Mouse (Mus musculus): ENCODE data around the gene Napepld. TPM values are rescaled to one million over a fixed set of nuclear protein-coding genes. Genes with fewer than 3 reads are reported as not detected.
"Not testable (repeated sequence)": the region's sequence is repeated elsewhere in the genome, so short reads cannot be mapped to it uniquely, and the experiment has no call there.

The Napepld gene
- polyA plus RNA-seq, 1 experiment from 2014 or later: 2.1 TPM

DNA sequence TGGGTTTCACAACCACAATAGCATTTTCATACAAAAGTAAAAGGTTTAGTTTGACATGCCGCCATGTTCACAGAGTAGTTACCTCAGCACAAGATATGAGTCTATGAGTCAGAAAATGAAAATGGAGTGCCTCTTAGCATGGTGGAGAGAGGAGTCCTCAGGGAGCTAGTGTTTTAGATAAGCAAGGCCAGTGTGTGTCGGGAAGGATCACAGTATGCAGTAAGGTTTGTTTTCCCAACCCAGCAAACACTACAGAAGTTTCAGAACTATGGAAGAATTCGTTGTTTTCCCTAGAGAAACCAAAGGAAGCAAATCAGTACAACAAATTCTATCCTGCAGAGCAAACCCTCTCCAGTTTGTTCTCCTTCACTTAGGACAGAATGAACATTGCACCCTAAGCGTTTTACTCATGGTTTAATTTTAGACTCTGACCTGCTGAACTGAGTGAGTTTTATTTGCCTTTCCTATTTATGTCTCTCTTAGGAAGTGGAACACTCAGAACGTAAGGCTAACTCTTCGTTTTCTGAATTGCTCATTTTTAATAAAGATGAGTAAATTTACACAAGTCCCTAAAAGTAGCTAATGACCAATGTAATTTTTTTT lies 1.8 kb upstream of the Napepld start:
- no peak for ATAC-seq (ENCODE audit: low FRiP score)
- no peak overlapping the region for H3K27ac ChIP-seq (replicated peaks)
- no peak overlapping the region for H3K9ac ChIP-seq (replicated peaks)
- H3K4me3 ChIP-seq (replicated peaks): no peak overlapping the region
- WGBS: 88% methylated on average over 6 of the region's 6 CpGs
- H3K9me3 ChIP-seq (replicated peaks): no peaks in the 10 kb centered on the region
- H3K4me1 ChIP-seq: peaks cover 5% of the 10 kb centered on the region; the same call in 1 of the 2 replicates
- no peaks in the 10 kb centered on the region for H3K27me3 ChIP-seq (replicated peaks)
- H3K36me3 ChIP-seq: no peaks in the 10 kb centered on the region
- H3K4me2 ChIP-seq: no peak overlapping the region

DNA sequence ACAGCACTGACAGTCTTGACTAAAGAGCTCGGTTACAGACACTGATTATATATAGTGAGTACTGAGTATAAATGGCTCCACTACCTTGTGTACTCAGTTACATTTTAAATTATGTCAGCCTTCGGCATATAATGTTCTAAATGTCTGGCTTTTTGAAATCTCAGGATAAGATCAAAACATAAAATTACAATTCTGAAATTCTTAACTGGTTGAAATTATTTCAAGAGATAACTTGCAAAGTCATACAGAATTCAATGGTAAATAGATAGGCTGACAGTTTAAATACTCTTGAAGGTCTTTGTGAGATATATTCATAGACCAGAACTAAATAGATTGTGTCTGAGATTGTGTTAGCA lies 791 bp upstream of the Napepld start:
- no peak for ATAC-seq (ENCODE audit: low FRiP score)
- Histone ChIP-seq H3K9me3 (replicated peaks) (no peaks in the 10 kb centered on the region), H3K4me1 (peaks cover 7% of the 10 kb centered on the region; the same call in 1 of the 2 replicates), H3K27ac (replicated peaks) (peak overlapping the region; percentile 99), H3K27me3 (replicated peaks) (no peaks in the 10 kb centered on the region), H3K4me2 (peak overlapping the region; percentile 63), H3K4me3 (replicated peaks) (peak overlapping the region; percentile 72), H3K36me3 (no peaks in the 10 kb centered on the region), H3K9ac (replicated peaks) (peak overlapping the region; percentile 97)
- WGBS: 37% methylated on average over 2 of the region's 2 CpGs

DNA sequence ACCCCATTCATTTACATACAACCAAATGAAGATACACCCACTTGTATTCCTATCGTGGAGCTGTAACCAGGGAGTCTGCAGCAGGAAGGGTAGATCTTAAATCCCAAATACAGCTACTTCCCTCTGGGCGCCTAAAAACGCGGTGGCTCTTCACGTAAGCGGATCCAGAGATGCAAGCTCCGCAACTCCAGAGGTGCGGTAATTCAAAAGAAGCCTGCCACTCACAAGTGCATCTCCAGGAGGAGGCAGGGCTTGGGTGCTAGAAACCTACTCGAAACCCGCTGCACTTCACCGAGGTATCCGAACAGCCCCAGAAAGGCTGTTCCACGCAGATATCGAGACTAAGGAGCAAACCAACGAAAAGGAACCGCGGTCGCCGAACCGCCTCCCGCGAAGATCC lies 262 bp downstream of the Napepld start:
- Histone ChIP-seq H3K4me1 (peaks cover 7% of the 10 kb centered on the region; the same call in 1 of the 2 replicates), H3K27me3 (replicated peaks) (no peaks in the 10 kb centered on the region), H3K36me3 (no peaks in the 10 kb centered on the region), H3K9me3 (replicated peaks) (no peaks in the 10 kb centered on the region), H3K4me3 (replicated peaks) (peak overlapping the region; percentile 72), H3K9ac (replicated peaks) (peak overlapping the region; percentile 58), H3K4me2 (peak overlapping the region; percentile 63), H3K27ac (replicated peaks) (peak overlapping the region; percentile 99)
- peak; percentile 80 for ATAC-seq (ENCODE audit: low FRiP score)
- WGBS: under 1% methylated on average over 22 of the region's 22 CpGs

DNA sequence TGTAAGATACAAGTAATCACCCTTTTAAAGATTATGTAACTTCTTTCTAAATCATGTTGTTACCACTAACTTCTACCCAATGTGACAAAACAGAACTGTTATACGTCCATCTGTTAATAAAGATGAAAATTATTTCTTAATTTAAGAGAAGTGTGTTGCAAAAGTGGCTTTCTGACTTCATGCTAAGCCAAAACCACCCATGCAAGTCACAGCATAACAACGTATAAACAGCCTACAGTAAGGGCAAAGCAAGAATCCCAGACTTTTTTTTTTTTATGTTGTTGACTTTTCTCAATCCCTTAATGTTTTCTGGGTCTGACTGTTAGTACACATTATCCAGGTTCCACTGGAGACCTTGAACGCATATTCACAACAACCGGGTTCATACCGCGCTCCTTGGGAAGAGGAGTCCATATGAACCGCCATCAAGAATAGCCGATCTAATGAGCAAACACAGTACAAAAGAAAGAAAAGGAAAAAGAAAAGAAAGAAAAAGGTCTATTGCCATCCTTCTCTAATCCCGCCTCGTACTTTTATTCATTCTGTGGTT lies 849 bp downstream of the Napepld start:
- peak overlapping the region; percentile 58 for H3K9ac ChIP-seq (replicated peaks)
- no peak for ATAC-seq (ENCODE audit: low FRiP score)
- H3K36me3 ChIP-seq: no peaks in the 10 kb centered on the region
- peaks cover 7% of the 10 kb centered on the region; the same call in 1 of the 2 replicates for H3K4me1 ChIP-seq
- 10% methylated on average over 10 of the region's 10 CpGs for WGBS
- peak overlapping the region; percentile 99; the same call in 1 of the 2 replicates for H3K27ac ChIP-seq (replicated peaks)
- no peaks in the 10 kb centered on the region for H3K9me3 ChIP-seq (replicated peaks)
- H3K27me3 ChIP-seq (replicated peaks): no peaks in the 10 kb centered on the region
- peak overlapping the region; percentile 72 for H3K4me3 ChIP-seq (replicated peaks)
- peak overlapping the region; percentile 63 for H3K4me2 ChIP-seq

DNA sequence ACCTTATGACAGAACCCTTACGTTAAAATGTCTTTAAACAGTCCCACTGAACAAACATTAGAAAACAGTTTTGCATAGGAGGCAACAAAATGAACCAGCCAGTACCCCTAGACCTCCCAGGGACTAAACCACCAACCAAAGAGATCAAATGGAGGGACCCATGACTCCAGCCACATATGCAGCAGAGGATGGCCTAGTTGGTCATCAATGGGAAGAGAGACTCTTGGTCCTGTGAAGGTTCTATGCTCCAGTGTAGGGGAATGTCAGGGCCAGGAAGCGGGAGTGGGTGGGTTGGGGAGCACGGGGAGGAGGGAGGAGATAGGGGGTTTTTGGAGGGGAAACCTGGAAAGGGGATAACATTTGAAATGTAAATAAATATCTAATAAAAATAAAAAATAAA lies 1.6 kb downstream of the Napepld start:
- not testable (repeated sequence) for H3K36me3 ChIP-seq; ATAC-seq (ENCODE audit: low FRiP score); H3K9me3 ChIP-seq (replicated peaks); H3K4me3 ChIP-seq (replicated peaks); H3K27me3 ChIP-seq (replicated peaks); H3K4me1 ChIP-seq; H3K27ac ChIP-seq (replicated peaks); H3K9ac ChIP-seq (replicated peaks)
- 90% methylated on average over 3 of the region's 3 CpGs for WGBS
- H3K4me2 ChIP-seq: peak overlapping the region; percentile 22; the same call in 1 of the 2 replicates

DNA sequence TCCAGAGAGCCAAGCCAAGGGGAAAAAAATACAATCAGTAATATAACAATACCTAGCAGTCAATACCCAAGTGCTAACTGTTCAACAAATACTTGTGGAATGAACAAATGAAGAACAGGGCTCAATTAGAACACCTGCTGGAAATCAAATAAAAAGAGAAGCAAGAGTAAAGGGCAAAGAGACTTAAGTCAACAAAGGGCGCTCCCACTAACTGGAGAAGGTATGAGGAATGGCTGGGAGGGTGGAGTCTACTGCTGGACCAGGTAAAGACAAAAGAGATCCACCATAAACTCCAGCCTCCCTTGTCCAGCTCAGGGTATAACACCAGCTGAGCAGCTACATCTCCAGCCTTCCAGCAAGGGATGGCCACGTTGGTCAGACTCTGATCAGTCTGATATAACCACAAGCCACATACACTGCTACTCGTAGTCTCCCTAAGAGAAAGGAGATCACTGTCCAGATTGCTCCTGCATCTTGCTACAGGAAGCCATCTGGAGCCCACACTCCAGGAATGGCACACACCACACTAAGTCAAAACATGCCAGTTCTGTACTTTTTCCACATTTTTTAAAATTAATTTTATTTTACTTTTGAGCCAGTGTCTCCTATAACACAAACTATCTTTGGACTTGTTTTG lies 6.2 kb downstream of the Napepld start:
- H3K4me3 ChIP-seq (replicated peaks): no peak overlapping the region
- no peaks in the 10 kb centered on the region for H3K27me3 ChIP-seq (replicated peaks)
- peaks cover 4% of the 10 kb centered on the region; the same call in 1 of the 2 replicates for H3K4me1 ChIP-seq
- H3K9me3 ChIP-seq (replicated peaks): no peaks in the 10 kb centered on the region
- no peak overlapping the region for H3K9ac ChIP-seq (replicated peaks)
- ATAC-seq (ENCODE audit: low FRiP score): no peak
- H3K4me2 ChIP-seq: no peak overlapping the region
- H3K36me3 ChIP-seq: no peaks in the 10 kb centered on the region
- H3K27ac ChIP-seq (replicated peaks): no peak overlapping the region
- 84% methylated on average over 3 of the region's 3 CpGs for WGBS

DNA sequence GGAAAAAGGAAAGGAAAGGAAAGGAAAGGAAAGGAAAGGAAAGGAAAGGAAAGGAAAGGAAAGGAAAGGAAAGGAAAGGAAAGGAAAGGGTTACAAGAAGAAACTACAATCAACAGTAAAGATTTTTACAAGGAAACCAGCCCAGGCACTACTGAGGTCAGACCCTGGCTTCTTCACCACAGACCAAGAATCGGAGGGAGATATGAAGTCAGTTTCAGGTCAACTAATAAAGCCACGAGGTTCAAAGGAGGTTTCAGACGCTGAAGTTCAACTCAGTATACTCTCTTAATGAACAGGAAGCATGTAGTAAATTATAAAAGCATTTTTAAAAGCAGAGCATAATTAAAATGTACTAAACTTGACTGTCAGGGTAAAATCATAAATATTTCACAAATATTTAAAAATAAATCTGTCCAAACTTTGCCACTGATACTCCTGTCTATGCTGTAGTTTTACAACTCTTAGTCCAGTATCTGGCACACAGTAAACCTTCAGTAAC lies 7.8 kb downstream of the Napepld start:
- WGBS: 85% methylated on average over 3 of the region's 3 CpGs
- H3K4me2 ChIP-seq: no peak overlapping the region
- no peak for ATAC-seq (ENCODE audit: low FRiP score)

DNA sequence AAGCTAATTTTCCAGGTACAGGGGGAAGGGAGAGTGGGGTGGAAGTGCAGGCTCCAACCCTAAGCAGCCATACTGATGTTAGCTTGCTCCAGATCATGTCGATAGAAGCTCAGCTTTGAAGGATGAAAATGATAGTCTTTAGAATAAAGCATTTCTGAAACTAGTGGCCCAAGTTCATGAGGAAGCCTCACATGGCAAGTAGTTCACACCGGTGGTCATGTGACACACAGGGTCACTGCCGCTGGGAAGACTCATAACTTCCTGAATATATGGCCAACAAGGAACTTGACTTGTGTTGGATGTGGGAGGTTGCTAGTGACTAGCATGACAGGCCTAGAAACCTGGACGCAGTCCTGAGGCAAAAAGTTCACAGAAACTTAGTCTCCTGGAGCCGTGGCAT lies 9.0 kb downstream of the Napepld start:
- Histone ChIP-seq H3K27ac (replicated peaks) (no peak overlapping the region), H3K9ac (replicated peaks) (no peak overlapping the region), H3K4me1 (no peaks in the 10 kb centered on the region), H3K9me3 (replicated peaks) (no peaks in the 10 kb centered on the region), H3K36me3 (no peaks in the 10 kb centered on the region), H3K4me3 (replicated peaks) (no peak overlapping the region), H3K27me3 (replicated peaks) (no peaks in the 10 kb centered on the region), H3K4me2 (no peak overlapping the region)
- 96% methylated on average over 5 of the region's 5 CpGs for WGBS
- no peak for ATAC-seq (ENCODE audit: low FRiP score)

More for the DNA sequence above, 7.8 kb downstream of the Napepld start:
- Histone ChIP-seq H3K9ac (replicated peaks) (no peak overlapping the region), H3K9me3 (replicated peaks) (no peaks in the 10 kb centered on the region), H3K4me1 (peaks cover 4% of the 10 kb centered on the region; the same call in 1 of the 2 replicates), H3K27me3 (replicated peaks) (no peaks in the 10 kb centered on the region), H3K27ac (replicated peaks) (no peak overlapping the region), H3K36me3 (no peaks in the 10 kb centered on the region), H3K4me3 (replicated peaks) (no peak overlapping the region)

DNA sequence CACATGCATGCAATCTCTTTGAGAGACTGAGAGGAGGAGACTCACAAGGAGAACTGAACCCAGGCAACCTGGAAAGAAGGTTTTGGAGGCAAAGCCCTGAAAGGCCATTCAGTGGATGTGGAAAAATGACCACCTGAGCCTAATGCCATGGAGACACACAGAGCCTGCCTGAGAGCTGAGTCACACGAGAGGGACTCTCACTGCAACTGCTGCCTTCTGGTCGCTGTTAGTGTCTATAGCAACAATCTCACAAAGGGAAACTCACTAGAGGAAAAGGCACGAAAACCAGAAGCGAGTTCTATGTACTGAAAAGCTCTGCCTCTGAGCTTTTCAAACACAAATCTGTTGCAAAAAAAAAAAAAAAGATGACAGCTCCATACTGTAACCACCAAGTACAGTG lies 14.2 kb downstream of the Napepld start:
- 62% methylated on average over 4 of the region's 4 CpGs for WGBS
- ATAC-seq (ENCODE audit: low FRiP score): no peak
- Histone ChIP-seq H3K4me2 (no peak overlapping the region), H3K36me3 (no peaks in the 10 kb centered on the region), H3K9me3 (replicated peaks) (no peaks in the 10 kb centered on the region), H3K27me3 (replicated peaks) (no peaks in the 10 kb centered on the region), H3K4me3 (replicated peaks) (no peak overlapping the region), H3K27ac (replicated peaks) (no peak overlapping the region), H3K9ac (replicated peaks) (no peak overlapping the region), H3K4me1 (no peaks in the 10 kb centered on the region)

DNA sequence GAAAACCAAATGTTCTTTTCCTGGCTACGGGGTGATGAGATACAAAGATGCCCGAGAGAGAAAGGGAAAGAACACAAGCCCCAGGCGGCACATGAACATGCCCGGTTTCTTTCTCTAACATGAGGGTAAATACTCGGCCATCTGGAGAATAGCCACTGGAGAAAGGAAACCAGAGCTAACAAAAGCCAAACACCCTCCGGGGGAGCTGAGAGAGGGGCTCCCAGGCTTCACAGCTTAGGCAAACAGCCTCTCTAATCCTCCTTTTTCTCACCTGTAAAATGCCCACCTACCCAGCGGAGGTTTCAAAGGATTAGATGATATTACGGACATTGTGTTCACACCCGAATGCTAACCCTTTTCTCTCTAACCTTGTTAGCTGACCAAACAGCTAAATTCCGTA lies 16.2 kb downstream of the Napepld start:
- 84% methylated on average over 10 of the region's 10 CpGs for WGBS
- Histone ChIP-seq H3K9ac (replicated peaks) (no peak overlapping the region), H3K36me3 (no peaks in the 10 kb centered on the region), H3K9me3 (replicated peaks) (no peaks in the 10 kb centered on the region), H3K4me1 (no peaks in the 10 kb centered on the region), H3K4me3 (replicated peaks) (no peak overlapping the region), H3K27me3 (replicated peaks) (no peaks in the 10 kb centered on the region), H3K4me2 (no peak overlapping the region), H3K27ac (replicated peaks) (no peak overlapping the region)
- no peak for ATAC-seq (ENCODE audit: low FRiP score)

DNA sequence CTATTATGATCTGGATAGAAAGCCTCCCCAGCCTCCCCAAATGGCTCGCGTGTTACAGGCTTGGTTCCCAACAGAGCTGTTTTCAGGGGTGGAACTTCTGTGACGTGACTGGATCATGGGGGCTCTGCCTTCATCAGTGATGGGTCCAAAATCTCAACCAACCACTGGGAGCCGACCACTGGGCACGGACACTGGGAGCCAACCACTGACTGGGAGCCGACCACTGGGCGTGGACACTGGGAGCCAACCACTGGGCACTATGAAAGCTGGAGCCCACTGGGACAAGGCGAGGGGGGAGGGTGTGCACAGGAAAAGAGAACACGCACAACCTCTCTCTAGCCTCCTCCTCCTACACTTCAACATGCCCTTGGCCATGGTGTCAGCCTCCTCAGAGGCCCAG lies 17.4 kb downstream of the Napepld start:
- no peak overlapping the region for H3K4me2 ChIP-seq
- H3K4me1 ChIP-seq: no peaks in the 10 kb centered on the region
- no peak overlapping the region for H3K9ac ChIP-seq (replicated peaks)
- H3K27me3 ChIP-seq (replicated peaks): no peaks in the 10 kb centered on the region
- no peaks in the 10 kb centered on the region for H3K9me3 ChIP-seq (replicated peaks)
- H3K36me3 ChIP-seq: no peaks in the 10 kb centered on the region
- WGBS: 91% methylated on average over 9 of the region's 9 CpGs
- ATAC-seq (ENCODE audit: low FRiP score): no peak
- H3K27ac ChIP-seq (replicated peaks): no peak overlapping the region
- H3K4me3 ChIP-seq (replicated peaks): no peak overlapping the region

DNA sequence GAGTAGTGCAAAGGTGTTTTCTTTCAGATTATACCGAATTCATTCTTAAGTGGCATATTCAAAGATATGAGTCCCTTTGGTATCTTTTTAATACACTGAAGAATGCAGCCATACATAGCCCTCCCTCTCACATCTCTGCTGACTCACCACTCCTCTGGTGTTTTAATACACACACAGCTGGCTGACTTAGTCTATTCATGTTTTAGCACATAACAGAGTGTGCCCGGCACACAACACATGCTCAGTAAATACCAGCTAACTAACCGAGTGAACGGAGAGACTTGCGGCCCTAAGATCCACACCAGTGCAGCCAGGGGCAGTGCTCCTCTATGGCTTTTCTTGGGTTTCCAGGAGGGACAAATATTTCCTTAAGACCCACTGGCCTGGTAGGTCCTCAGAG lies 20.3 kb downstream of the Napepld start:
- Histone ChIP-seq H3K36me3 (no peaks in the 10 kb centered on the region), H3K27ac (replicated peaks) (no peak overlapping the region), H3K4me2 (no peak overlapping the region), H3K9me3 (replicated peaks) (no peaks in the 10 kb centered on the region), H3K27me3 (replicated peaks) (no peaks in the 10 kb centered on the region), H3K9ac (replicated peaks) (no peak overlapping the region), H3K4me3 (replicated peaks) (no peak overlapping the region), H3K4me1 (no peaks in the 10 kb centered on the region)
- ATAC-seq (ENCODE audit: low FRiP score): no peak
- 79% methylated on average over 5 of the region's 5 CpGs for WGBS

All from neural tube, embryonic 15.5 days (tissue).